Mouse (Mus musculus) bone marrow, adult 2 months (tissue): ENCODE measurements around the gene Tescl.

Experiments
- CTCF ChIP-seq: fragments of 200-500 bp; IDR thresholded peaks from 2 replicates; pipeline ENCODE4 v1.5.1; 2011; ENCODE audit warnings: low read length, control low read depth; ENCODE audit not compliant: control insufficient read depth, insufficient read depth
- POLR2A ChIP-seq: fragments of 200-500 bp; IDR thresholded peaks from 2 replicates; pipeline ENCODE4 v1.6.1; 2011; ENCODE audit warnings: low read depth, mild to moderate bottlenecking, control low read depth, low read length, borderline replicate concordance; ENCODE audit not compliant: control insufficient read depth

DNA sequence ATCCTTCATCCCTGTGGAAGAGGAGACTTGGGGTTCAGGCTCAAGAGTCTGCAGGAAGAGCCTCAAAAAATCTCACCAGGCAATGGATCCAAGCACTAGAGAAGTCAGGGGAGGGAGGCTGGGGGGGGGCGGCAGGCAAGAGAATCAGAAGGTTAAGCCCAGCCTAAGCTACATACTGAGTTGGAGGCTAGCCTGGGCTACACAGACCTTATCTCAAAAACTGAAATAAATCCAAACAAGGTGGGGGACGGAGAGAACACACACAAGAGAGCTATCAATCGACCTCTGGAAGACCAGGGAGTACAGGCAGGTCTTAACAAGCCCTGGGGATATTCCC is 38.0 kb upstream of the Tescl start:
- TF ChIP-seq CTCF (no peak), POLR2A (no peak)
